Mouse (Mus musculus): ENCODE results near the gene Scgb2b18. TPM values are rescaled to one million over a fixed set of nuclear protein-coding genes. Genes with fewer than 3 reads are reported as not detected.
"Not testable (repeated sequence)": the region's sequence is repeated elsewhere in the genome, so short reads cannot be mapped to it uniquely, and the experiment has no call there.

The Scgb2b18 gene
- not detected in 2 replicates for polyA plus RNA-seq (2012; ENCODE audit: insufficient read depth, insufficient read length, missing spikeins)

GRCm38 (mm10) chr7:33173764-33174163, at the start of gene Scgb2b18:
Gene Scgb2b18 (minus strand): TSS chr7:33173864.
- not testable (repeated sequence) for H3K27ac ChIP-seq (ENCODE audit: insufficient read depth, low read depth, low read length); H3K4me1 ChIP-seq (ENCODE audit: control insufficient read depth, insufficient read depth, low read length)

GRCm38 (mm10) chr7:33185268-33185667, 11.6 kb upstream of the Scgb2b18 start, which contains the start of gene Scgb1b18:
Gene Scgb1b18 (plus strand): TSS chr7:33185568.
- H3K4me1 ChIP-seq (ENCODE audit: control insufficient read depth, insufficient read depth, low read length); H3K4me3 ChIP-seq (ENCODE audit: insufficient read depth, low read length); H3K27ac ChIP-seq (ENCODE audit: insufficient read depth, low read depth, low read length): not testable (repeated sequence)

More at GRCm38 (mm10) chr7:33173764-33174163, at the start of gene Scgb2b18:
- H3K4me3 ChIP-seq (ENCODE audit: insufficient read depth, low read length), result not testable (repeated sequence)

Other genes starting within 250 kb of the Scgb2b18 start
- gene Scgb2b17, start 117.3 kb downstream of the Scgb2b18 start, polyA plus RNA-seq (2012; ENCODE audit: insufficient read depth, insufficient read length, missing spikeins), result not detected in 2 replicates
- not detected in 2 replicates for gene Scgb1b17, start 110.4 kb downstream of the Scgb2b18 start, polyA plus RNA-seq (2012; ENCODE audit: insufficient read depth, insufficient read length, missing spikeins)
- gene Scgb1b18, start 11.7 kb upstream of the Scgb2b18 start, polyA plus RNA-seq (2012; ENCODE audit: insufficient read depth, insufficient read length, missing spikeins), result not detected in 2 replicates
- gene Scgb2b19, start 106.5 kb upstream of the Scgb2b18 start, polyA plus RNA-seq (2012; ENCODE audit: insufficient read depth, insufficient read length, missing spikeins), result not detected in 2 replicates
- not detected in 2 replicates for gene Scgb1b19, start 113.4 kb upstream of the Scgb2b18 start, polyA plus RNA-seq (2012; ENCODE audit: insufficient read depth, insufficient read length, missing spikeins)
- gene Scgb2b20, start 192.5 kb upstream of the Scgb2b18 start, polyA plus RNA-seq (2012; ENCODE audit: insufficient read depth, insufficient read length, missing spikeins), result not detected in 2 replicates
- not detected in 2 replicates for gene Scgb1b20, start 199.4 kb upstream of the Scgb2b18 start, polyA plus RNA-seq (2012; ENCODE audit: insufficient read depth, insufficient read length, missing spikeins)

Data from bone marrow macrophage, adult 2 months (primary cell).